Mouse (Mus musculus) liver, postnatal 0 days (tissue): ENCODE measurements around the gene Sgta.

ENCODE experiments used
- CTCF ChIP-seq: sonication (generic); IDR thresholded peaks from 2 replicates; pipeline ENCODE4 v1.5.1; 2016; ENCODE audit warnings: antibody characterized with exemption, low read depth
- EP300 ChIP-seq: IDR thresholded peaks from 2 replicates; pipeline ENCODE4 v1.6.1; 2016; ENCODE audit warnings: antibody characterized with exemption, low read depth, mild to moderate bottlenecking

DNA sequence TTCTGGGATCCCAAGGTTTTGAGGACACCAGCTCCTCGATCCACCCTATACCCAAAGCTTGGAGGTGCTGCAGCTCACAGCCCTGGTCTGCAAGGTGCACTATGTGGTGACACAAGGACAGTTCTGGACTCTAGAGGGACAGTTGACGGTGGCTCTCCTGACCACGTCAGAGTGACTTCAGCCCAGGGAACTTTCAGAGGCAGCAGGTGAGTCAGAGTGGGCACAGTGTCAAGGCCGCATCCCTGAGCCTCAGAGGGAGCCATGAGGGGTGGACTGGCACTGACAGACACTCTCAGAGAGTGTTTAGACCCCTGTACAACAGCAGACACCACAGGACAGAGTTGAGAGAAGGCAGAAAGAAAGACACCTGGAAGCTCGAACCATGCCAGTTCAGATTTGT lies 7.4 kb downstream of the Sgta start:
- TF ChIP-seq CTCF = no peak
- TF ChIP-seq EP300 = no peak
